Mouse (Mus musculus) G1E (cell line): ENCODE measurements around the gene Dek.

Source experiments
- CTCF ChIP-seq: IDR thresholded peaks from 2 replicates; pipeline ENCODE4 v1.5.1; 2012; ENCODE audit warnings: low read depth, low read length, inconsistent platforms, mixed read lengths
- GATA1 ChIP-seq: IDR thresholded peaks from 2 replicates; pipeline ENCODE4 v1.6.1; 2012; ENCODE audit warnings: borderline replicate concordance, low read length, inconsistent platforms, mixed read lengths
- GATA2 ChIP-seq: IDR thresholded peaks from 2 replicates; pipeline ENCODE4 v1.6.1; 2012; ENCODE audit warnings: low read depth, low read length, inconsistent platforms, borderline replicate concordance
- POLR2AphosphoS5 ChIP-seq: IDR thresholded peaks from 2 replicates; pipeline ENCODE4 v1.6.1; 2012; ENCODE audit warnings: low read depth, low read length, inconsistent platforms; ENCODE audit not compliant: insufficient replicate concordance
- TAL1 ChIP-seq: conservative IDR thresholded peaks from 2 replicates; pipeline ENCODE4 v1.6.1; 2012; ENCODE audit warnings: low read depth, low read length, inconsistent platforms, mixed read lengths

DNA sequence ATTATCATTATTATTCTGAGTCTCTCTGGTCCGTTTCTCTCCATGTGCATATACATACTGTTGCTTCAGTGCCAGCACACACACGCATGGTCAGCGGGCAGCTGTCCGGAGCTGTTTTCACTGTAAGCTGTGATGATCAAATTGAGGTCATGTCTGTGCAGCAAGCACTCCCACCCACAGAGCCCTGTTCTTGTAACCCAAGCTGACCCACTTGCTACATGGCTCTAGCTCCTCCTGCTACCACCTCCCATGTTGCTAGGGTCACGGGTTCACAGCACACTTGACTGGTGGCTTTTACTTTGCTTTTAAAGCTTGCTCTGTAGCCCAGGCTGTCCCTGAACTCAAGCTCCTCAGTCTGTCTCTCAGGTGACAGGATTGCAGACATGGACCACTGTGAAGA, 33.5 kb downstream of the Dek start:
- no peak for TF ChIP-seq CTCF
- TF ChIP-seq TAL1: no peak
- no peak for TF ChIP-seq GATA1
- no peak for TF ChIP-seq GATA2
- no peak for TF ChIP-seq POLR2AphosphoS5
